Mouse (Mus musculus) G1E (cell line): Measurements from ENCODE around the gene Cfh.

Experiments used
- CTCF ChIP-seq: IDR thresholded peaks from 2 replicates; pipeline ENCODE4 v1.5.1; 2012; ENCODE audit warnings: low read depth, low read length, inconsistent platforms, mixed read lengths
- GATA1 ChIP-seq: IDR thresholded peaks from 2 replicates; pipeline ENCODE4 v1.6.1; 2012; ENCODE audit warnings: borderline replicate concordance, low read length, inconsistent platforms, mixed read lengths
- POLR2AphosphoS5 ChIP-seq: IDR thresholded peaks from 2 replicates; pipeline ENCODE4 v1.6.1; 2012; ENCODE audit warnings: low read depth, low read length, inconsistent platforms; ENCODE audit not compliant: insufficient replicate concordance

- TF ChIP-seq CTCF (no peak), GATA1 (no peak), POLR2AphosphoS5 (no peak)
These were observed 21.8 kb upstream of the Cfh start for GRCm38 (mm10) chr1:140205329-140205728.
